Comparison of ENCODE assay signal across 18 mouse cellular contexts in genomic region chr6:141856085-141856484, GRCm38 (mm10). TPM values are rescaled to one million over a fixed set of nuclear protein-coding genes. Genes with fewer than 3 reads are reported as not detected.
DNase-seq lines count a peak whose midpoint lies in the region; ATAC-seq and TF ChIP-seq lines count a peak whose summit lies in the region.
"Had no signal": no experiment of that assay in that cellular context is flagged by ENCODE, and none has a peak within 500 bp of the region (broad histone marks: within the 10 kb centered on the region; RNA-seq: fewer than 3 reads in every experiment).

Gene Slco1a4 (minus strand): TSS chr6:141856199.

- no peaks in the 10 kb centered on the region for H3K9me3 ChIP-seq in forebrain, embryonic 14.5 days (replicated peaks; ENCODE audit: control insufficient read depth, low read length)
- H3K9me3 ChIP-seq in forebrain, embryonic 16.5 days (ENCODE audit: control insufficient read depth, low read length) = no peaks in the 10 kb centered on the region
- H3K9me3 ChIP-seq in hindbrain, embryonic 16.5 days (ENCODE audit: control insufficient read depth, low read length) = no peaks in the 10 kb centered on the region
- H3K9me3 ChIP-seq: forebrain, embryonic 10.5 days; heart, embryonic 13.5 days; hindbrain, embryonic 15.5 days; lung, embryonic 15.5 days had no signal

- H3K9ac ChIP-seq in forebrain, embryonic 14.5 days (ENCODE audit: low read length) = no peak within 1 kb of the TSS
- no peak within 1 kb of the TSS for H3K9ac ChIP-seq in forebrain, embryonic 16.5 days (replicated peaks; ENCODE audit: low read depth, low read length)
- H3K9ac ChIP-seq in hindbrain, embryonic 16.5 days (ENCODE audit: low read depth, low read length) = no peak within 1 kb of the TSS
- H3K9ac ChIP-seq: heart, embryonic 13.5 days; hindbrain, embryonic 15.5 days; lung, embryonic 15.5 days had no signal

- 65% methylated on average over 2 of the region's 2 CpGs for WGBS in forebrain, embryonic 14.5 days
- WGBS in forebrain, embryonic 16.5 days = 61% methylated on average over 2 of the region's 2 CpGs
- WGBS in hindbrain, embryonic 16.5 days = 60% methylated on average over 2 of the region's 2 CpGs

- H3K27ac ChIP-seq in forebrain, embryonic 14.5 days (ENCODE audit: low read depth, low read length) = no peak within 1 kb of the TSS
- no peak within 1 kb of the TSS for H3K27ac ChIP-seq in forebrain, embryonic 16.5 days (ENCODE audit: low read length)
- H3K27ac ChIP-seq in layer of hippocampus, adult 2 months = peak within 1 kb of the TSS; percentile 71
- peak within 1 kb of the TSS; percentile 13; the same call in 1 of the 2 replicates for H3K27ac ChIP-seq in testis, adult 2 months (ENCODE audit: control insufficient read depth, insufficient read depth, low read depth, low read length)
- no peak within 1 kb of the TSS for H3K27ac ChIP-seq in hindbrain, embryonic 16.5 days (ENCODE audit: low read depth, low read length)
- H3K27ac ChIP-seq: forebrain, embryonic 10.5 days; heart, embryonic 13.5 days; hindbrain, embryonic 15.5 days; lung, embryonic 15.5 days had no signal

- no peaks in the 10 kb centered on the region for H3K27me3 ChIP-seq in forebrain, embryonic 14.5 days (replicated peaks; ENCODE audit: control insufficient read depth, insufficient read depth, low read length)
- no peaks in the 10 kb centered on the region for H3K27me3 ChIP-seq in forebrain, embryonic 16.5 days (replicated peaks; ENCODE audit: control insufficient read depth, insufficient read depth, low read length)
- H3K27me3 ChIP-seq in testis, adult 2 months (ENCODE audit: control insufficient read depth, insufficient read depth, low read length) = no peaks in the 10 kb centered on the region
- no peaks in the 10 kb centered on the region for H3K27me3 ChIP-seq in hindbrain, embryonic 16.5 days (replicated peaks; ENCODE audit: control insufficient read depth, insufficient read depth, low read length)
- H3K27me3 ChIP-seq: heart, embryonic 13.5 days; hindbrain, embryonic 15.5 days; lung, embryonic 15.5 days had no signal

- no peaks in the 10 kb centered on the region for H3K4me1 ChIP-seq in forebrain, embryonic 14.5 days (ENCODE audit: control insufficient read depth, insufficient read depth, low read length)
- H3K4me1 ChIP-seq in forebrain, embryonic 16.5 days (replicated peaks; ENCODE audit: control insufficient read depth, insufficient read depth, low read length) = no peaks in the 10 kb centered on the region
- no peaks in the 10 kb centered on the region for H3K4me1 ChIP-seq in testis, adult 2 months (ENCODE audit: control insufficient read depth, insufficient read depth, low read length)
- no peaks in the 10 kb centered on the region for H3K4me1 ChIP-seq in hindbrain, embryonic 16.5 days (ENCODE audit: control insufficient read depth, insufficient read depth, low read depth, low read length)
- H3K4me1 ChIP-seq: forebrain, embryonic 10.5 days; hindbrain, embryonic 15.5 days had no signal

- ATAC-seq in forebrain, embryonic 14.5 days = no peak
- ATAC-seq in forebrain, embryonic 16.5 days = no peak
- no peak for ATAC-seq in megakaryocyte progenitor cell, adult 5-6 weeks (replicated peaks; ENCODE audit: poor library complexity)
- no peak for ATAC-seq in hindbrain, embryonic 16.5 days

- no peaks in the 10 kb centered on the region for H3K36me3 ChIP-seq in forebrain, embryonic 14.5 days (ENCODE audit: control insufficient read depth, insufficient read depth, low read length)
- no peaks in the 10 kb centered on the region for H3K36me3 ChIP-seq in forebrain, embryonic 16.5 days (ENCODE audit: control insufficient read depth, insufficient read depth)
- no peaks in the 10 kb centered on the region for H3K36me3 ChIP-seq in testis, adult 2 months (ENCODE audit: control insufficient read depth, insufficient read depth, low read length)
- H3K36me3 ChIP-seq in hindbrain, embryonic 16.5 days (ENCODE audit: control insufficient read depth, insufficient read depth, low read length) = no peaks in the 10 kb centered on the region
- H3K36me3 ChIP-seq: forebrain, embryonic 10.5 days; heart, embryonic 13.5 days; hindbrain, embryonic 15.5 days; lung, embryonic 15.5 days had no signal

- H3K4me3 ChIP-seq in forebrain, embryonic 14.5 days (ENCODE audit: low read depth, low read length) = no peak within 1 kb of the TSS
- H3K4me3 ChIP-seq in forebrain, embryonic 16.5 days (replicated peaks; ENCODE audit: low read length) = no peak within 1 kb of the TSS
- H3K4me3 ChIP-seq in layer of hippocampus, adult 2 months = peak within 1 kb of the TSS; percentile 29
- H3K4me3 ChIP-seq in testis, adult 2 months (ENCODE audit: control insufficient read depth, low read depth, low read length) = no peak within 1 kb of the TSS
- H3K4me3 ChIP-seq in hindbrain, embryonic 16.5 days (ENCODE audit: low read length) = no peak within 1 kb of the TSS
- H3K4me3 ChIP-seq: forebrain, embryonic 10.5 days; heart, embryonic 13.5 days; hindbrain, embryonic 15.5 days; lung, embryonic 15.5 days had no signal

- DNase-seq in forebrain, embryonic 14.5 days (ENCODE audit: low spot score) = peak; percentile 31
- no peak for DNase-seq in layer of hippocampus, adult 2 months (ENCODE audit: low spot score in 2 of 2)
- no peak for DNase-seq in layer of hippocampus, adult 11-12 months (ENCODE audit: low spot score)
- no peak for DNase-seq in testis, postnatal 10 days (ENCODE audit: low spot score)
- DNase-seq: adrenal gland, adult 2 months; cerebellum, adult 11 months; gastrocnemius, postnatal 25 days; right cerebral cortex, postnatal 14 days had no signal

- no peak for TF ChIP-seq POLR2A in testis, adult 2 months (IDR thresholded peaks at IDR 0.05; ENCODE audit: control insufficient read depth, low read depth, low read length)

- TF ChIP-seq CTCF in layer of hippocampus, adult 2 months (conservative IDR thresholded peaks at IDR 0.05) = no peak
- no peak for TF ChIP-seq CTCF in testis, adult 2 months (IDR thresholded peaks at IDR 0.05; ENCODE audit: control insufficient read depth, insufficient read depth, insufficient replicate concordance, low read depth, low read length)

- no peak within 1 kb of the TSS for H3K4me2 ChIP-seq in forebrain, embryonic 14.5 days (ENCODE audit: low read length)
- no peak within 1 kb of the TSS for H3K4me2 ChIP-seq in forebrain, embryonic 16.5 days (ENCODE audit: low read length)
- no peak within 1 kb of the TSS for H3K4me2 ChIP-seq in hindbrain, embryonic 16.5 days (ENCODE audit: low read length)
- H3K4me2 ChIP-seq: heart, embryonic 13.5 days; hindbrain, embryonic 15.5 days; lung, embryonic 15.5 days had no signal

RNA-seq across cellular contexts. Expression of gene Slco1a4, which starts in this region (rescaled TPM):
- 3.4 and 3.5 TPM in 2 replicates for polyA plus RNA-seq in forebrain, embryonic 14.5 days (2014; fragmentation: Nextera tagmentation; extraction: Ambion mirVana)
- 1.4 and 2.0 TPM in 2 replicates for polyA plus RNA-seq in forebrain, embryonic 16.5 days (2015; fragmentation: Nextera tagmentation; extraction: Ambion mirVana)
- 10 to 100 TPM; 35.7 to 38.5 TPM for total RNA-seq in layer of hippocampus, adult 2 months (2021)
- polyA plus RNA-seq in testis, adult 2 months (2012; rRNA removed) = 0.47 and 0.68 TPM in 2 replicates
- total RNA-seq in megakaryocyte progenitor cell, adult 5-6 weeks (2015) = not detected in 2 replicates
- total RNA-seq in megakaryocyte progenitor cell, adult 5-6 weeks (2017) = not detected in 2 replicates
- polyA plus RNA-seq in hindbrain, embryonic 16.5 days (2015; fragmentation: Nextera tagmentation; extraction: Ambion mirVana) = 4.9 and 8.0 TPM in 2 replicates
- total RNA-seq: neutrophil, adult 5-6 weeks had no signal
- polyA plus RNA-seq: adrenal gland, adult 2 months; forebrain, embryonic 10.5 days; heart, embryonic 13.5 days; large intestine, adult 2 months; lung, embryonic 15.5 days had no signal

Comparison
In these comparisons a context has a peak if more than half of its experiments do, and no peak if none do; other contexts are left out.
1. RNA of gene Slco1a4 (total RNA-seq): 35.7 to 38.5 TPM in layer of hippocampus, adult 2 months; not detected in megakaryocyte progenitor cell, adult 5-6 weeks; every median in the first group is over 10 times any median in the second.
2. H3K27ac ChIP-seq: peak in layer of hippocampus, adult 2 months (single experiment) and testis, adult 2 months (single experiment); none in forebrain, embryonic 14.5 days (single experiment), forebrain, embryonic 16.5 days (single experiment) and hindbrain, embryonic 16.5 days (single experiment).